Mouse (Mus musculus): ENCODE measurements at regions not wholly inside any gene's neighbourhood (a gene's known extent, or its start where the extent isn't known, plus 50 kb on each side); places are given as distances from the start of the nearest gene placed in this dataset.

GRCm38 (mm10) chr17:80834176-80834517, 105.9 kb upstream of the Map4k3 start:
- no peaks in the 10 kb centered on the region for H3K27me3 ChIP-seq (ENCODE audit: control insufficient read depth, insufficient read depth, low read length, poor library complexity, severe bottlenecking)
- H3K27ac ChIP-seq (ENCODE audit: insufficient read depth, low read length): no peak overlapping the region
- TF ChIP-seq EP300 (IDR thresholded peaks at IDR 0.05; ENCODE audit: insufficient read depth, low read depth, low read length) (no peak), POLR2A (IDR thresholded peaks at IDR 0.05; ENCODE audit: insufficient read depth, low read length) (no peak), CTCF (IDR thresholded peaks at IDR 0.05; ENCODE audit: low read depth, low read length) (no peak)
- no peak overlapping the region for H3K4me3 ChIP-seq (ENCODE audit: low read depth, low read length)
- H3K9me3 ChIP-seq (replicated peaks; ENCODE audit: control insufficient read depth, insufficient read depth, low read length, poor library complexity, severe bottlenecking): no peaks in the 10 kb centered on the region
- H3K9ac ChIP-seq (ENCODE audit: low read depth, poor library complexity, severe bottlenecking): no peak overlapping the region
- H3K4me1 ChIP-seq (ENCODE audit: control insufficient read depth, insufficient read depth, low read length): no peaks in the 10 kb centered on the region
- H3K36me3 ChIP-seq (ENCODE audit: control insufficient read depth, insufficient read depth, low read length, poor library complexity, severe bottlenecking): no peaks in the 10 kb centered on the region

- H3K4me1 ChIP-seq (ENCODE audit: control insufficient read depth, insufficient read depth, low read length): no peaks in the 10 kb centered on the region
- H3K9me3 ChIP-seq (replicated peaks; ENCODE audit: control insufficient read depth, insufficient read depth, low read length, poor library complexity, severe bottlenecking): no peaks in the 10 kb centered on the region
- 0 out of 2 replicates have a peak overlapping the region, but pooled peaks have one; percentile 2 for H3K27ac ChIP-seq (ENCODE audit: insufficient read depth, low read length)
- no peak overlapping the region for H3K4me3 ChIP-seq (ENCODE audit: low read depth, low read length)
- no peak for TF ChIP-seq POLR2A (IDR thresholded peaks at IDR 0.05; ENCODE audit: insufficient read depth, low read length)
- TF ChIP-seq EP300 (IDR thresholded peaks at IDR 0.05; ENCODE audit: insufficient read depth, low read depth, low read length): no peak
- TF ChIP-seq CTCF (IDR thresholded peaks at IDR 0.05; ENCODE audit: low read depth, low read length): no peak
- no peaks in the 10 kb centered on the region for H3K27me3 ChIP-seq (ENCODE audit: control insufficient read depth, insufficient read depth, low read length, poor library complexity, severe bottlenecking)
- no peaks in the 10 kb centered on the region for H3K36me3 ChIP-seq (ENCODE audit: control insufficient read depth, insufficient read depth, low read length, poor library complexity, severe bottlenecking)
- no peak overlapping the region for H3K9ac ChIP-seq (ENCODE audit: low read depth, poor library complexity, severe bottlenecking)
These were observed 105.3 kb upstream of the Map4k3 start for GRCm38 (mm10) chr17:80833355-80834175.

GRCm38 (mm10) chr17:80831686-80832085, 103.4 kb upstream of the Map4k3 start:
- Histone ChIP-seq H3K9ac (ENCODE audit: low read depth, poor library complexity, severe bottlenecking) (no peak overlapping the region), H3K4me3 (ENCODE audit: low read depth, low read length) (no peak overlapping the region), H3K36me3 (ENCODE audit: control insufficient read depth, insufficient read depth, low read length, poor library complexity, severe bottlenecking) (no peaks in the 10 kb centered on the region), H3K4me1 (ENCODE audit: control insufficient read depth, insufficient read depth, low read length) (no peaks in the 10 kb centered on the region), H3K27ac (ENCODE audit: insufficient read depth, low read length) (no peak overlapping the region), H3K9me3 (replicated peaks; ENCODE audit: control insufficient read depth, insufficient read depth, low read length, poor library complexity, severe bottlenecking) (no peaks in the 10 kb centered on the region), H3K27me3 (ENCODE audit: control insufficient read depth, insufficient read depth, low read length, poor library complexity, severe bottlenecking) (no peaks in the 10 kb centered on the region)
- TF ChIP-seq EP300 (IDR thresholded peaks at IDR 0.05; ENCODE audit: insufficient read depth, low read depth, low read length) (no peak), CTCF (IDR thresholded peaks at IDR 0.05; ENCODE audit: low read depth, low read length) (no peak), POLR2A (IDR thresholded peaks at IDR 0.05; ENCODE audit: insufficient read depth, low read length) (no peak)

- Histone ChIP-seq H3K4me3 (ENCODE audit: low read depth, low read length) (no peak overlapping the region), H3K27me3 (ENCODE audit: control insufficient read depth, insufficient read depth, low read length, poor library complexity, severe bottlenecking) (no peaks in the 10 kb centered on the region), H3K9ac (ENCODE audit: low read depth, poor library complexity, severe bottlenecking) (no peak overlapping the region), H3K36me3 (ENCODE audit: control insufficient read depth, insufficient read depth, low read length, poor library complexity, severe bottlenecking) (no peaks in the 10 kb centered on the region), H3K4me1 (ENCODE audit: control insufficient read depth, insufficient read depth, low read length) (no peaks in the 10 kb centered on the region), H3K27ac (ENCODE audit: insufficient read depth, low read length) (no peak overlapping the region), H3K9me3 (replicated peaks; ENCODE audit: control insufficient read depth, insufficient read depth, low read length, poor library complexity, severe bottlenecking) (no peaks in the 10 kb centered on the region)
- TF ChIP-seq EP300 (IDR thresholded peaks at IDR 0.05; ENCODE audit: insufficient read depth, low read depth, low read length): no peak
- TF ChIP-seq CTCF (IDR thresholded peaks at IDR 0.05; ENCODE audit: low read depth, low read length): no peak
- TF ChIP-seq POLR2A (IDR thresholded peaks at IDR 0.05; ENCODE audit: insufficient read depth, low read length): no peak
These were observed 99.6 kb upstream of the Map4k3 start for GRCm38 (mm10) chr17:80827896-80828295.

- Histone ChIP-seq H3K4me3 (ENCODE audit: low read depth, low read length) (no peak overlapping the region), H3K27ac (ENCODE audit: insufficient read depth, low read length) (no peak overlapping the region), H3K9ac (ENCODE audit: low read depth, poor library complexity, severe bottlenecking) (no peak overlapping the region), H3K4me1 (ENCODE audit: control insufficient read depth, insufficient read depth, low read length) (no peaks in the 10 kb centered on the region), H3K9me3 (replicated peaks; ENCODE audit: control insufficient read depth, insufficient read depth, low read length, poor library complexity, severe bottlenecking) (no peaks in the 10 kb centered on the region), H3K27me3 (ENCODE audit: control insufficient read depth, insufficient read depth, low read length, poor library complexity, severe bottlenecking) (no peaks in the 10 kb centered on the region), H3K36me3 (ENCODE audit: control insufficient read depth, insufficient read depth, low read length, poor library complexity, severe bottlenecking) (no peaks in the 10 kb centered on the region)
- no peak for TF ChIP-seq POLR2A (IDR thresholded peaks at IDR 0.05; ENCODE audit: insufficient read depth, low read length)
- no peak for TF ChIP-seq EP300 (IDR thresholded peaks at IDR 0.05; ENCODE audit: insufficient read depth, low read depth, low read length)
- no peak for TF ChIP-seq CTCF (IDR thresholded peaks at IDR 0.05; ENCODE audit: low read depth, low read length)
These were observed 99.1 kb upstream of the Map4k3 start for GRCm38 (mm10) chr17:80827361-80827760.

GRCm38 (mm10) chr17:80825971-80826730, 97.9 kb upstream of the Map4k3 start:
- Histone ChIP-seq H3K36me3 (ENCODE audit: control insufficient read depth, insufficient read depth, low read length, poor library complexity, severe bottlenecking) (no peaks in the 10 kb centered on the region), H3K27ac (ENCODE audit: insufficient read depth, low read length) (no peak overlapping the region), H3K4me1 (ENCODE audit: control insufficient read depth, insufficient read depth, low read length) (no peaks in the 10 kb centered on the region), H3K9me3 (replicated peaks; ENCODE audit: control insufficient read depth, insufficient read depth, low read length, poor library complexity, severe bottlenecking) (no peaks in the 10 kb centered on the region), H3K27me3 (ENCODE audit: control insufficient read depth, insufficient read depth, low read length, poor library complexity, severe bottlenecking) (no peaks in the 10 kb centered on the region), H3K4me3 (ENCODE audit: low read depth, low read length) (no peak overlapping the region), H3K9ac (ENCODE audit: low read depth, poor library complexity, severe bottlenecking) (no peak overlapping the region)
- no peak for TF ChIP-seq CTCF (IDR thresholded peaks at IDR 0.05; ENCODE audit: low read depth, low read length)
- no peak for TF ChIP-seq POLR2A (IDR thresholded peaks at IDR 0.05; ENCODE audit: insufficient read depth, low read length)
- no peak for TF ChIP-seq EP300 (IDR thresholded peaks at IDR 0.05; ENCODE audit: insufficient read depth, low read depth, low read length)
